Mouse (Mus musculus): ENCODE results near the gene Olfr1087. TPM values are rescaled to one million over a fixed set of nuclear protein-coding genes. Genes with fewer than 3 reads are reported as not detected.

The Olfr1087 gene
- not detected for polyA plus RNA-seq (2017; shearing (Covaris generic))

GRCm38 (mm10) chr2:86698295-86698694 lies at the start of gene Olfr1087:
Gene Olfr1087 (minus strand): TSS chr2:86698395.

DNA sequence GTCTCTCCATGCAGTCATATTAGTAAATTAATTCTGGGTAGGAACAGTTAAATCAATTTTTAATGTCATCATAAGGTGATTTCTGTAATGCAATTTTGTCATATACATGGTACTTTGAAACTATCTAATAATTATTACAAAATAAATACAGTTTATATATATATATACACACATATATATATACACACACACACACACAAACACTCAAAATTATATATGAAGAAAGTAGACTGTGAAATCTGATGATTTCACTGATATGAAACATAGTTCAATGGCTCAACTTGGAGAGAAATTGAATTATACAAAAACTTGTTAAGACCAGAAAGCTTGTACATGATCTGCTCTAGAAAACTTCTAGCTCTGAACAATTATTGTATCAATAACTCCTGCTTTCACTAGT lies 35.4 kb upstream of the Olfr1087 start, which contains the start of gene Olfr1089:
Gene Olfr1089 (minus strand): TSS at position 101 of the 400 bp plus-strand sequence.

GRCm38 (mm10) chr2:86679992-86680391 lies 18.2 kb downstream of the Olfr1087 start, which contains the start of gene Olfr1086:
Gene Olfr1086 (minus strand): TSS chr2:86680092.

GRCm38 (mm10) chr2:86661919-86662318 lies 36.3 kb downstream of the Olfr1087 start, which contains the start of gene Olfr1085:
Gene Olfr1085 (minus strand): TSS chr2:86662019.

GRCm38 (mm10) chr2:86639625-86640024 lies 58.6 kb downstream of the Olfr1087 start, which contains the start of gene Olfr1084:
Gene Olfr1084 (minus strand): TSS chr2:86639725.

Other genes starting within 250 kb of the Olfr1087 start
- gene Olfr1065, start 247.8 kb downstream of the Olfr1087 start, polyA plus RNA-seq (2017; shearing (Covaris generic)) = not detected
- gene Olfr1066, start 242.1 kb downstream of the Olfr1087 start, polyA plus RNA-seq (2017; shearing (Covaris generic)) = not detected
- gene Olfr228, start 211.0 kb downstream of the Olfr1087 start, polyA plus RNA-seq (2017; shearing (Covaris generic)) = not detected
- not detected for gene Olfr1076, start 189.9 kb downstream of the Olfr1087 start, polyA plus RNA-seq (2017; shearing (Covaris generic))
- gene Olfr1079, start 155.9 kb downstream of the Olfr1087 start, polyA plus RNA-seq (2017; shearing (Covaris generic)) = not detected
- gene Olfr1080, start 140.2 kb downstream of the Olfr1087 start, polyA plus RNA-seq (2017; shearing (Covaris generic)) = not detected
- not detected for gene Olfr1082, start 99.4 kb downstream of the Olfr1087 start, polyA plus RNA-seq (2017; shearing (Covaris generic))
- not detected for gene Olfr1084, start 58.7 kb downstream of the Olfr1087 start, polyA plus RNA-seq (2017; shearing (Covaris generic))
- gene Olfr1085, start 36.4 kb downstream of the Olfr1087 start, polyA plus RNA-seq (2017; shearing (Covaris generic)) = not detected
- not detected for gene Olfr1086, start 18.3 kb downstream of the Olfr1087 start, polyA plus RNA-seq (2017; shearing (Covaris generic))
- gene Olfr1089, start 35.3 kb upstream of the Olfr1087 start, polyA plus RNA-seq (2017; shearing (Covaris generic)) = not detected
- gene Olfr1090, start 60.6 kb upstream of the Olfr1087 start, polyA plus RNA-seq (2017; shearing (Covaris generic)) = not detected
- gene Olfr1093, start 84.1 kb upstream of the Olfr1087 start, polyA plus RNA-seq (2017; shearing (Covaris generic)) = not detected
- gene Olfr141, start 111.6 kb upstream of the Olfr1087 start, polyA plus RNA-seq (2017; shearing (Covaris generic)) = not detected
- not detected for gene Olfr1094, start 126.3 kb upstream of the Olfr1087 start, polyA plus RNA-seq (2017; shearing (Covaris generic))
- gene Olfr1095, start 153.3 kb upstream of the Olfr1087 start, polyA plus RNA-seq (2017; shearing (Covaris generic)) = not detected
- gene Gm13723, start 176.4 kb upstream of the Olfr1087 start, polyA plus RNA-seq (2017; shearing (Covaris generic)) = not detected
- not detected for gene Olfr1097, start 193.8 kb upstream of the Olfr1087 start, polyA plus RNA-seq (2017; shearing (Covaris generic))
- gene Olfr1098, start 226.2 kb upstream of the Olfr1087 start, polyA plus RNA-seq (2017; shearing (Covaris generic)) = not detected